Mouse (Mus musculus): ENCODE results near the gene 2610002M06Rik. TPM values are rescaled to one million over a fixed set of nuclear protein-coding genes. Genes with fewer than 3 reads are reported as not detected.

Gene 2610002M06Rik
- total RNA-seq (2021), result 10 to 100 TPM; 34.3 to 36.8 TPM
- long read RNA-seq, experiment 1, full-length matches to known transcripts, result 16 of 22 reads
- long read RNA-seq, experiment 1, partial matches to known transcripts, result 0 of 22 reads
- long read RNA-seq, experiment 1, other reads (novel, unspliced or antisense), result 6 of 22 reads
- long read RNA-seq, experiment 2, full-length matches to known transcripts, result 15 of 17 reads
- long read RNA-seq, experiment 2, partial matches to known transcripts, result 0 of 17 reads
- long read RNA-seq, experiment 2, other reads (novel, unspliced or antisense), result 2 of 17 reads

GRCm38 (mm10) chrX:107816218-107816554 is at the start of gene 2610002M06Rik:
Gene 2610002M06Rik (minus strand): TSS chrX:107816334.
- peak; percentile 77 to 78 for DNase-seq (ENCODE audit: low spot score in 2 of 2)

- DNase-seq (ENCODE audit: low spot score in 2 of 2), result no peak
These were observed 42.0 kb upstream of the 2610002M06Rik start for GRCm38 (mm10) chrX:107858165-107858564.

GRCm38 (mm10) chrX:107816726-107817125 is 592 bp upstream of the 2610002M06Rik start:
- DNase-seq (ENCODE audit: low spot score in 2 of 2), result no peak

- DNase-seq (ENCODE audit: low spot score in 2 of 2), result peak in 1 of 2 experiments; percentile 12
These were observed 474 bp downstream of the 2610002M06Rik start for GRCm38 (mm10) chrX:107815502-107816217.

GRCm38 (mm10) chrX:107812120-107812519 is 4.0 kb downstream of the 2610002M06Rik start:
- DNase-seq (ENCODE audit: low spot score in 2 of 2), result no peak

- no peak for DNase-seq (ENCODE audit: low spot score in 2 of 2)
These were observed 19.2 kb downstream of the 2610002M06Rik start for GRCm38 (mm10) chrX:107796919-107797318.

GRCm38 (mm10) chrX:107795785-107796184 is 20.3 kb downstream of the 2610002M06Rik start:
- DNase-seq (ENCODE audit: low spot score in 2 of 2), result no peak

GRCm38 (mm10) chrX:107792290-107792689 is 23.8 kb downstream of the 2610002M06Rik start, which contains the start of gene Tent5d:
Gene Tent5d (plus strand): TSS chrX:107792590.
- DNase-seq (ENCODE audit: low spot score in 2 of 2), result no peak

- peak in 1 of 2 experiments; percentile 2 for DNase-seq (ENCODE audit: low spot score in 2 of 2)
These were observed 25.2 kb downstream of the 2610002M06Rik start for GRCm38 (mm10) chrX:107790750-107791493.

GRCm38 (mm10) chrX:107790136-107790535 is 26.0 kb downstream of the 2610002M06Rik start:
- DNase-seq (ENCODE audit: low spot score in 2 of 2), result no peak

- no peak for DNase-seq (ENCODE audit: low spot score in 2 of 2)
These were observed 48.2 kb downstream of the 2610002M06Rik start for GRCm38 (mm10) chrX:107767896-107768295.

Other genes starting within 250 kb of the 2610002M06Rik start
- not detected for gene Tbx22, start 148.4 kb downstream of the 2610002M06Rik start, total RNA-seq (2021)
- gene Tent5d, start 23.7 kb downstream of the 2610002M06Rik start, total RNA-seq (2021), result not detected
- not detected for gene Gm732, start 132.1 kb upstream of the 2610002M06Rik start, total RNA-seq (2021)

Measured in left cerebral cortex, adult 18-20 months (tissue).